Mouse (Mus musculus) brain, embryonic 14.5 days (tissue): ENCODE measurements around the gene Gm21983. TPM values are rescaled to one million over a fixed set of nuclear protein-coding genes. Genes with fewer than 3 reads are reported as not detected.
A peak's percentile ranks its signal among the peaks of the same experiment; 100 is the strongest.

ENCODE experiments used
- DNase-seq: peaks from one replicate; pipeline ENCODE4 v3.0.0-alpha.2; 2011; ENCODE audit warnings: low read depth
- CTCF ChIP-seq: fragments of 200-500 bp; IDR thresholded peaks from 2 replicates; pipeline ENCODE4 v1.5.1; 2012; ENCODE audit warnings: inconsistent platforms, mild to moderate bottlenecking, moderate library complexity, borderline replicate concordance; ENCODE audit not compliant: insufficient read depth, insufficient read length; ENCODE audit errors: extremely low read depth
- POLR2A ChIP-seq: fragments of 200-500 bp; IDR thresholded peaks from 2 replicates; pipeline ENCODE4 v1.6.1; 2012; ENCODE audit warnings: mild to moderate bottlenecking, inconsistent platforms, borderline replicate concordance; ENCODE audit not compliant: poor library complexity, insufficient read depth, insufficient read length, severe bottlenecking; ENCODE audit errors: extremely low read depth
- polyA plus RNA-seq: library from polyadenylated mRNA; depleted of rRNA; stranded (reverse); fragments of >200 nt; gene quantifications from 2 replicates; pipeline ENCODE4 v1.2.3, GENCODE M21; 2012

Gene Gm21983
- polyA plus RNA-seq, 1 experiment, result not detected

DNA sequence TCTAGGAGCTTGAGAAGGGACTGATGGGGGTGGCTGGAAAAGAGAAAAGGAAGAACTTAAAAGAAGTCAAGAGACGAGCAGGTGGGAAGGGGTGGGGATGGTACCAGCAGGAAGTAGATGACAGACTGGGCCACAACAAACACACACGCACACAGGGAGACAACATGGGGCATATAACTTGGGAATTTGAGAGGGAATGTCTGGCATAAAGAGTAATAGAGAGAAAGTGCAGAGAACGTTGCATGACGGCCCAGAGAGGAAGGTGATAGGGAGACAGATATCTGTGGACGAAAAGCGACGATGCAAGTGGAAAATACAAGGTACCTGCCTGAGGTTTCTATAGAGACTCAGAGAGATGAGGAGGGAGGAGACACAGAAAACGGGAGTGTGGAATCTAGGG is 15.2 kb downstream of the Gm21983 start:
- DNase-seq, result no peak
- TF ChIP-seq POLR2A, result no peak

DNA sequence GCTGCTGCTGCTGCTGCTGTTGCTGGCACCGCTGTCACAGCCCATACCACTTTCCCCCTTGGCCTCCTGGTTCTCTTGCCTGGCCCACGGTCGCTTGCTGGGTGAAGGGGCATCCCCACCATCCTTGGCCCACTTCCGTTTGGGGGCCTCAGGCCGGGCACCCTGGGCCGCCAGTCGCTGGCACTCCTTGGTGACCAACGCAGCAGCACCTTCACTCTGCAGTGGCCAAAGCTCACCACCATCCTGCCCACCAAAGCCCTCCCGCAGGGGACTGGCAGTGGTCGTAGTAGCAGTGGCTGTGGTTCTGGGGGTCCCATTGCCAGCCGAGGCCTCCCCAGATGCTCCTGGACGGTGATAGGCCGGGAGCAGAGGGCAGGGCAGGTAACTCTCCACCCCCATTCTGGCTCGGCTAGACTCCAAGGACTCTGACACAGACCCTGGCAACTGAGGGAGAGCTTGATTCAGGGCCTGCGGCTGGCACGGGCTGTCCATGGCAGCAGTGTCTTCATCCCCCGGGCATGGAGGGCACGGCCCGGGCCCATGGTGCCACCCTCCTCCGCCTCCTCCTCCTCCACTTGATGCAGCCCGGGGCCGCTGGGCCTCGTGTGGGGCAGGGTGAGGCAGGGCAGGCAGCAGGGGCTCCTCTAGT is 15.8 kb downstream of the Gm21983 start:
- no peak for TF ChIP-seq POLR2A
- TF ChIP-seq CTCF, result no peak
- DNase-seq, result no peak

DNA sequence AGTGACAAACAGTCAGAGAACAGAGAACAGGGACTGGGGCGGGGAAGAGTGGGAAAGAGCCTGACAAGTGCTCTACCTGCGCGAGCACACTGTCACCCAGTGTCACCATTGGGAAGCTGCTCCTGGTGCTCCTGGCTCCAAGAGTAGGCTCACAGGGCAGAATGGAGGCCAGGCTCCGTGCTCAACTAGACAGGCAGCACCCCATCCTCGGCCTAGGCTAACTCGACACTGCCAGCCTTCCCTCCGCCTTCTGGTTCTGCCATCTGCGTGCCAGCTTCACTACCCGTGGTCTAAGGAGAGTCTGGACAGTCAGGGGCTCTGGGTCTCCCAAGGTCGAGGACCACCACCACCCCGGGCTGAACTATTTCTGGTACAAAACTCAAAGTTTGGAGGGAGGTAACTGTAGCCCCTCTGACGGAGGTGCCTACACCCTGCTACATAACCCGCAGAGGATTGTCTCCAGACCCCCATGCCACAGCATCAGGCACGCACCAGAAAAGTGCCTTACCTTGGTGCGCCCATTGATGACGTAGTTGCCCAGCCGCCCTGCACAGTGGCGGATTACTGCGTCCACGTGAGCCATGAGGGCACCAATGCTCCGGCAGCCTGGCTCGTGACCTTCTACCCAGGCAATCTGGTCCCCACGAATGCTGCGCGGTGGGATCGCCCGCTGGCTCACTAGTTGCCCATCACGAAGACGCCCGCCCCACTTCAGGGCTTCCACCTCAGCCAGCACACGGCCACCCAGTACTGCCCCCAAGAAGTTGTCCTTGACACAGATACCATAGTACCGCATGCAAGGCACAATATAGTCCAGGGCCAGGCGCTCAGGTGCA is 16.6 kb downstream of the Gm21983 start:
- TF ChIP-seq CTCF (no peak), POLR2A (no peak)
- DNase-seq, result no peak

DNA sequence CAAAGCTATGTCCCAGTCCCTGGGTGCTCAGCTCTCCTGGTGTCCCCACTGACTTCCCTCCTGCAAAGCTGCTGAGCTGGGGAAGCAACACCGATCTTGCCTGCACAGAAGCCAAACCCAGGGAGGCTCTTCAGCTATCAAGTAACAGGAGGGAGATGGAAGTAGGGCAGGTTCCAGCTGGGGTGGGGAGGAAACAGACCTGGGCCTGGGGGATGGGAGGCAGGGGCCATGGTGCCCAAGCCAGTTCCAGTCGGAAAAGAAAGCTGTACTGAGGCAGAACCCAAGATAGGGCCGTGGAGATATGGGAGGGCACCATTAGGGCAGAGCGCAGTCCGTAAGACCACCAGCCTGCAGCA is 17.5 kb downstream of the Gm21983 start:
- no peak for TF ChIP-seq POLR2A
- no peak for TF ChIP-seq CTCF
- no peak for DNase-seq

DNA sequence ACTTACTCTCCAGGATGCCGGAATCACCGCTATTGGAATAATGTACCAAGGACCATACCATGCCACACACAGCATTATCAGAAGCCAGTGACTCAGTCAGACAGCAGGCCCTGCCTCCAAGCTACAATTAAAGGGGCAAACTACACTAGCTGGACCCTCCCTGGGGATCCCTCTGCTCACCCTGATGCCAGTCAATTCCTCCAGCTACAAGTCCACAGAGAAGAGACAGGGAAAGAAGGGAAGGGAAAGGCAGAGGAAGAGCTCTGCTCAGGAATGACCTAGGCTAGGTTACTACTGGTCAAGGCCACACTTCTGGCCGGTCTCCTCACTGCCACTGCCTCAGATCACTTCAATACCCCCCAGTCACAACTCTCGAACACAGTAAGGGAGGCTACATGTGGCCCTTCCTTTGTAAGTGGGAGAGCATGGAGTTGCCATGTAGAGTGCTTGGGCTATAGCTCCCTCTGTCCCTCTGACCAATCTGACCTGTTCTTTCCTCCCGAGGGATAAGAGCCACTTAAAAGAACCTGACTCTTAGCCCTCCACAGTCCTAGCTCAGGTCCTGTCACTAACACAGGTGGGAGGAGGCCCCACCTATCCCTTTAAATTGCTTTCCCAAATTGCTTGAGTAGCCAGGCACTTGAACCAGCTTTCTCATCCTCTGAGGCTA is 18.0 kb downstream of the Gm21983 start:
- no peak for DNase-seq
- no peak for TF ChIP-seq POLR2A
- no peak for TF ChIP-seq CTCF

DNA sequence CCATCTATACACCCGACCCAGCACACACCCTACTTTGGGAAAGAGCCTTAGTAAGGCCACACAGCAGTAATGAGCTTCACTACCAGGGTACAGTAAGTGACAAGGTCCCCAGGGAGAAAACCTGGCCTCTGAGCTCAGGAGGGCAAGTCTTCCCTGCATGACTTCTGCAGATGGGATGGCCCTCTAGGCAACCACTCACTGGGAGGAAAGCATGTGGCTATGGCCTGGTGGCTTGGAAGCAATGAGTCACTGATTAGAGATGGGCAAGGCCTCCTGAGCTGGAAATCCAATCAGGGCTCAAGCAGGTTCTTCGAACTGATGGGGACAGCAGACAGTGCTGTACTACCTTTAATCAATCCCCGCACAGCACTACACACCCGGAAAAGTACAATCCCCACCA is 19.1 kb downstream of the Gm21983 start:
- no peak for DNase-seq

DNA sequence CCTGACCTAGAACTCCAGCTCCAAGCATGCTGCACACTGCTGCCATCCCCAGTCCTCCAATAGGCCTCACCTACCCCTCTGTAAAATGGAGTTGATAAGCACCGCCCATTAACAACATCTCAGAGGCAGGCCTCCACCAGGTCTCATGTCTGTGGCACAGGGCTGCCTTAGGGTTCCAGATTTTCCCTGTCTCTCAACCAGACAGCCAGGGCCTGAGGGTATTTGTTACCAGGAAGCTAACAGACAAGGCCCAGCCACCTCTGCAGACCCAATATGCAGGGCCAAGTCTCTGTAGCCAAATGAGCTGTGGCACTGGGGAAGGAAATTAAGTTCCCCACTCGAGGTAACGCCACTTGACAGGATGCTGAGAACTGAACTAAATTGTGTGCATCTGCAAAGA is 20.0 kb downstream of the Gm21983 start:
- TF ChIP-seq CTCF (no peak), POLR2A (no peak)

More for the DNA sequence above, 19.1 kb downstream of the Gm21983 start:
- TF ChIP-seq POLR2A (no peak), CTCF (no peak)

DNA sequence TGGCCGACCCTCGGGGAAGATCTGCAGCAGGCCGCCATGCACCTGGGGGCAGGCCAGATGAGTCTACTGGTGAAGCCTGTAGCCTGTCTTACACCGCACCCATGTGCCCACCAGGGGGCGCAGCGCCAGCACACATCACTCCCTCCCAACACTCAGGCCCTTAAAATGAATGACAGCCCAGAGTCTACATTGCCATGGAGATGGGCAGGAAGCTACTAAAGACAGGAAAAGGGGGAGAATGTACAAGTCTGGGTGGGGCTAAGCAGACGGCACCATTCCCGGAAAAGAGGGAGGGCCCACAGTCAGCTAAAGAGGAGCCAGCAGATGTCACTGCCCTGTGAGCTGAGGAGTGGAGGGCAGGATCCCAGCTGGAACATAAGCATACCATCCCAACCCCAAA is 21.0 kb downstream of the Gm21983 start:
- TF ChIP-seq POLR2A (no peak), CTCF (peak; percentile 96)
- peak; percentile 97 for DNase-seq

More for the DNA sequence above, 20.0 kb downstream of the Gm21983 start:
- no peak for DNase-seq

DNA sequence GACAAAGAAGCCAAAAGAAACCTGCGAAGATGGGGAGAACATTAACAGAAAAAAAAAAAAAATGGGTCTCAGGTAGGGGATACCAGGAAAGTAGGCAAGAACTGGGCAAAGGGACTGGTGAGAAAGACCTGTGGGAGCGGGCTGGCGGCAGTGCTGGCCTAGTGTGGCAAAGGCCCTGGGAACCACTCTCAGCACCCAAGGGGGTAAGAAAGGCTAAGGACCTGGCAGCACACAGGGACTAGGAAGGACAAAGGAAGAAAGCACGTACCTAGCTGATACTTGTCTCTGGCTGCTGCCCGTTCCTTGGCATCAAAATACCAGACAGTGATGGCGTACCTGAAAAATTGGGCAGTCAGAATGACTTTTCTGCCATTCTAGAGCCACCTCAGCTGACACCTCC is 21.6 kb downstream of the Gm21983 start:
- no peak for TF ChIP-seq CTCF
- no peak for TF ChIP-seq POLR2A
- no peak for DNase-seq

DNA sequence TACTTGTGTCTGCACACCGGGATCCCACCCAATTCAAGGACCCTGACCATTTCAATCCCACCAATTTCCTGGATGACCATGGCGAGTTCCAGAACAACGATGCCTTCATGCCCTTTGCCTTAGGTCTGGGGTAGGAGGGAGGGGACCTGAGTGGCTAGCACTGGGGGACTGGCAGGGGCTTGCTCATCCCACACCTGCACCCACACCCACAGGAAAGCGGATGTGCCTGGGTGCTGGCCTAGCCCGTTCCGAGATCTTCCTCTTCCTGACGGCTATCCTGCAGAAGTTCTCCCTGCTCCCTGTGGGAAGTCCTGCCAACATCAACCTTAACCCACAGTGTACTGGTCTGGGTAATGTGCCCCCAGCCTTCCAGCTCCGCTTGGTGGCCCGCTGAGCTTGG is 22.7 kb downstream of the Gm21983 start:
- no peak for DNase-seq
- no peak for TF ChIP-seq CTCF
- no peak for TF ChIP-seq POLR2A

DNA sequence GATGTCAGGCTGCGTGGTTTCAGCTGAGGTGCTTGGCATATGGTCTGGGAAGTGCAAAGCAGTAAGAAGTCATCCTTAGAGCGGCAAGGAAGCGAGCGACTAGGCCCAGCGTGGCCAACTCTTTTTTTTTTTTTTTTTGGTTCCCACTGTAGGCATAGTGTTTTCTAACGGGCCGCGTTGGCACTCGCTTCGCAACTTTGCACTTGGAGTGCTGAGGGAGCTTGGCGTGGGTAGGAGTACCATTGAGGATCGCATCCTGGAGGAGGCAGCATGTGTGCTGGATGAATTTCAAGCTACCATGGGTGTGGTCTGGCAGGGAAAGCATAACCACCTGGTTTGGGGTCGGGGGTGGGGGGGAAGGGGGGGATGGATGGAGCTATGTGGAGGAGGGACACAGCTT is 24.9 kb downstream of the Gm21983 start:
- DNase-seq, result no peak
- no peak for TF ChIP-seq POLR2A
- TF ChIP-seq CTCF, result no peak

DNA sequence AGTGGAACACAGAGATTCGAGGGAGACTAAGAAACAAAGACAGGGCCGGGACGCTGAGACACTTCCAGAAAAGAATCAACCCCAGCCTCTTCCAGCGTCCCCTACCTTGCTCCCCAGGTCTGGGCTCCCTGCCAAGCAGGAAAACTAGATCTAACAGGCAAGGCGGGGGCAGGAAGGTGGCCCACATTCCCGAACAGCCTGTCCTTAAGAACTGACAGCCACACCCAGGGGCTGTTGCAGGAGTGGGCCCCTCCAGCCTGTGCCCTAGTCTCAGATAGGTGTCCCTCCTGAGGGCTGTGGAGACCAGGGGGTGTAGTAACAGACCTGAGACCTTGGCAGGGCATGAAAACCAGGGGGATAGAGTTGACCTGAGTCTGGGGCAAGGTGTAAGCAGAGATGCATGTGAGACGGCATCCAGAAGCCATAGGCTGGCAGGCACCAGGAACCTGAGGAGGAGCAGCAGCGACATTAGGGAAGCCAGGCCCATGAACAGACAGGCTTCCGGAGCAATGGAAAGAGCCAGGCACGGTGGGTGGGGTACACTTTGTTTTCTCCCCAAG is 27.6 kb downstream of the Gm21983 start, which contains the start of gene Cyp2t4:
Cyp2t4 (plus strand) TSS at position 510 of the 560 bp plus-strand sequence.
- TF ChIP-seq CTCF (no peak), POLR2A (no peak)
- no peak for DNase-seq
